Mouse (Mus musculus) CH12.LX (cell line): ENCODE measurements around the gene Inpp5d. TPM values are rescaled to one million over a fixed set of nuclear protein-coding genes. Genes with fewer than 3 reads are reported as not detected.

Experiments used
- DNase-seq: peaks from one replicate; pipeline ENCODE4 v3.0.0-alpha.2; 2013; ENCODE audit errors: extremely low read depth
- H3K27ac ChIP-seq: 2 replicates; pipeline ENCODE4 v1.5.1; 2012; ENCODE audit warnings: low read depth, mild to moderate bottlenecking, control low read depth, moderate library complexity; ENCODE audit not compliant: insufficient read depth
- H3K27me3 ChIP-seq: replicated peaks from 2 replicates; pipeline ENCODE3; 2012; ENCODE audit warnings: inconsistent platforms
- H3K36me3 ChIP-seq, 2 experiments: replicated peaks in 1 of 2; 2 replicates each; pipeline versions ENCODE3 to v1.6.1; 2012; ENCODE audit warnings: inconsistent platforms in 1 of 2, low read length in 1 of 2, mild to moderate bottlenecking in 1 of 2, mixed read lengths in 1 of 2, moderate library complexity in 1 of 2; ENCODE audit not compliant: control insufficient read depth in 1 of 2, insufficient read depth in 1 of 2
- H3K4me1 ChIP-seq, 2 experiments: 2 replicates each; pipeline ENCODE4 v1.6.1; 2012; ENCODE audit warnings: inconsistent platforms in 1 of 2, moderate library complexity in 1 of 2; ENCODE audit not compliant: insufficient read depth in 2 of 2, control insufficient read depth in 1 of 2
- H3K4me2 ChIP-seq: 2 replicates; pipeline ENCODE4 v1.6.1; 2012; ENCODE audit warnings: low read depth, mild to moderate bottlenecking, control low read depth; ENCODE audit not compliant: poor library complexity, insufficient read depth, severe bottlenecking
- H3K4me3 ChIP-seq, 3 experiments: fragments of 150-350 bp in 1 of 3; sonication (generic) in 1 of 3; replicated peaks in 1 of 3; 2 replicates each; pipeline versions ENCODE3 to v1.5.1; 2011 to 2012; ENCODE audit warnings: low read depth in 2 of 3, low read length in 2 of 3, mild to moderate bottlenecking in 2 of 3, moderate library complexity in 2 of 3, control low read depth in 1 of 3, improper control_type of control experiment in 1 of 3, inconsistent platforms in 1 of 3, mixed read lengths in 1 of 3; ENCODE audit not compliant: poor library complexity in 1 of 3
- H3K79me2 ChIP-seq: replicated peaks from 2 replicates; pipeline ENCODE4 v1.6.1; 2012; ENCODE audit warnings: mild to moderate bottlenecking, moderate library complexity; ENCODE audit not compliant: control insufficient read depth, poor library complexity, insufficient read depth, severe bottlenecking; ENCODE audit errors: extremely low read depth
- H3K9ac ChIP-seq: 2 replicates; pipeline ENCODE4 v1.6.1; 2012; ENCODE audit warnings: low read depth, mild to moderate bottlenecking, control low read depth, moderate library complexity; ENCODE audit not compliant: insufficient read depth
- H3K9me3 ChIP-seq: replicated peaks from 2 replicates; pipeline ENCODE3; 2012; ENCODE audit warnings: low read length, inconsistent platforms, mixed read lengths
- CTCF ChIP-seq, 2 experiments: IDR thresholded peaks in 1 of 2; conservative IDR thresholded peaks in 1 of 2; 2 replicates each; pipeline ENCODE4 v1.5.1; 2011 to 2012; ENCODE audit warnings: low read depth in 2 of 2, low read length in 2 of 2, improper control_type of control experiment in 1 of 2, inconsistent platforms in 1 of 2, mild to moderate bottlenecking in 1 of 2, moderate library complexity in 1 of 2
- E2F4 ChIP-seq: IDR thresholded peaks from 2 replicates; pipeline ENCODE4 v1.6.1; 2011; ENCODE audit warnings: low read depth, low read length, improper control_type of control experiment; ENCODE audit not compliant: insufficient replicate concordance
- ELF1 ChIP-seq: IDR thresholded peaks from 2 replicates; pipeline ENCODE4 v1.6.1; 2014; ENCODE audit warnings: low read depth, mild to moderate bottlenecking, inconsistent platforms, low read length, improper control_type of control experiment
- EP300 ChIP-seq: IDR thresholded peaks from 2 replicates; pipeline ENCODE4 v1.6.1; 2011; ENCODE audit warnings: low read length, improper control_type of control experiment
- JUND ChIP-seq: conservative IDR thresholded peaks from 2 replicates; pipeline ENCODE4 v1.6.1; 2011; ENCODE audit warnings: low read depth, low read length, improper control_type of control experiment
- KAT2A ChIP-seq: IDR thresholded peaks from 2 replicates; pipeline ENCODE4 v1.6.1; 2012; ENCODE audit warnings: low read length, improper control_type of control experiment, inconsistent platforms; ENCODE audit not compliant: insufficient replicate concordance
- MAX ChIP-seq: IDR thresholded peaks from 2 replicates; pipeline ENCODE4 v1.6.1; 2011; ENCODE audit warnings: low read length, improper control_type of control experiment
- MYC ChIP-seq: IDR thresholded peaks from 2 replicates; pipeline ENCODE4 v1.6.1; 2011; ENCODE audit warnings: low read depth, mild to moderate bottlenecking, improper control_type of control experiment, low read length
- POLR2A ChIP-seq: IDR thresholded peaks from 2 replicates; pipeline ENCODE4 v1.6.1; 2011; ENCODE audit warnings: low read depth, mild to moderate bottlenecking, improper control_type of control experiment, low read length
- POLR2AphosphoS2 ChIP-seq: IDR thresholded peaks from 2 replicates; pipeline ENCODE4 v1.6.1; 2011; ENCODE audit warnings: low read depth, low read length, improper control_type of control experiment
- RAD21 ChIP-seq: IDR thresholded peaks from 2 replicates; pipeline ENCODE4 v1.6.1; 2011; ENCODE audit warnings: low read depth, mild to moderate bottlenecking, low read length, improper control_type of control experiment, moderate library complexity
- RCOR1 ChIP-seq: conservative IDR thresholded peaks from 2 replicates; pipeline ENCODE4 v1.6.1; 2012; ENCODE audit warnings: low read depth, mild to moderate bottlenecking, inconsistent platforms, low read length, improper control_type of control experiment
- SIN3A ChIP-seq: IDR thresholded peaks from 2 replicates; pipeline ENCODE4 v1.6.1; 2012; ENCODE audit warnings: low read length, improper control_type of control experiment, inconsistent platforms
- SMC3 ChIP-seq: IDR thresholded peaks from 2 replicates; pipeline ENCODE4 v1.6.1; 2011; ENCODE audit warnings: low read depth, low read length, improper control_type of control experiment
- TBP ChIP-seq: conservative IDR thresholded peaks from 2 replicates; pipeline ENCODE4 v1.6.1; 2011; ENCODE audit warnings: low read depth, low read length, improper control_type of control experiment
- USF1 ChIP-seq: IDR thresholded peaks from 2 replicates; pipeline ENCODE4 v1.6.1; 2014; ENCODE audit warnings: low read depth, mild to moderate bottlenecking, inconsistent platforms, low read length, improper control_type of control experiment
- USF2 ChIP-seq: conservative IDR thresholded peaks from 2 replicates; pipeline ENCODE4 v1.6.1; 2011; ENCODE audit warnings: low read depth, low read length, improper control_type of control experiment
- ZKSCAN1 ChIP-seq: IDR thresholded peaks from 2 replicates; pipeline ENCODE4 v1.6.1; 2012; ENCODE audit warnings: low read depth, inconsistent platforms, low read length, improper control_type of control experiment, borderline replicate concordance
- ZMIZ1 ChIP-seq: IDR thresholded peaks from 2 replicates; pipeline ENCODE4 v1.6.1; 2012; ENCODE audit warnings: low read depth, mild to moderate bottlenecking, inconsistent platforms, low read length, improper control_type of control experiment
- ZNF384 ChIP-seq: IDR thresholded peaks from 2 replicates; pipeline ENCODE4 v1.6.1; 2012; ENCODE audit warnings: low read depth, low read length, improper control_type of control experiment, inconsistent platforms
- dilution Hi-C: fragments of 300-500 bp; cut with MboI; formaldehyde crosslinking; loops from 2 replicates; pipeline ENCODE4 v1.14.3; 2020; ENCODE audit warnings: low sequenced_read_pairs; ENCODE audit not compliant: extremely low pct_unique_long_range_greater_than_20kb, extremely low pct_ligation_motif_present
- in situ Hi-C: fragments of 300-500 bp; cut with MboI; formaldehyde crosslinking; loops from 3 replicates; pipeline ENCODE4 v1.14.3; 2019; ENCODE audit warnings: low sequenced_read_pairs, low pct_ligation_motif_present, low pct_unique_long_range_greater_than_20kb, mixed read lengths
- polyA plus RNA-seq: library from polyadenylated mRNA; unstranded; fragments of >175 nt; gene quantifications from 2 replicates; pipeline ENCODE4 v1.2.1, GENCODE M21; 2012; ENCODE audit warnings: low read depth; ENCODE audit not compliant: insufficient read length
- total RNA-seq, 2 experiments: library from RNA; depleted of rRNA; stranded (reverse); fragments of 300-350 nt in 1 of 2; fragments of >200 nt in 1 of 2; gene quantifications; 2 replicates each; pipeline ENCODE4 v1.2.3; 2012 to 2014

Inpp5d gene
- total and polyA plus RNA-seq, 3 experiments = 97.1 to 109 (median 106) TPM

- in situ Hi-C loops = no loop called here
- Histone ChIP-seq H3K9me3 (no peaks in the 10 kb centered on the region), H3K79me2 (no peaks in the 10 kb centered on the region), H3K9ac (no peak overlapping the region), H3K4me1 (peaks cover 0 to 8% of the 10 kb centered on the region in 2 experiments; a peak in 2 of 4 replicates), H3K36me3 (no peaks in the 10 kb centered on the region), H3K27me3 (peaks cover 2% of the 10 kb centered on the region), H3K27ac (no peak overlapping the region), H3K4me2 (no peak overlapping the region), H3K4me3 (no peak overlapping the region)
- dilution Hi-C loops = no loop called here
- peak; percentile 18 for DNase-seq
- TF ChIP-seq ZNF384 (no peak), ZKSCAN1 (no peak), USF2 (no peak), KAT2A (no peak), MAX (no peak), EP300 (no peak), CTCF (conservative IDR thresholded peaks at IDR 0.05 in 1 of 2, IDR thresholded peaks at IDR 0.05 in 1 of 2; ENCODE audit: low read depth in 2 of 2, low read length in 2 of 2) (peak in 1 of 2 experiments; percentile 33; a peak in 2 of 4 replicates), SMC3 (peak; percentile 13), POLR2A (no peak), E2F4 (no peak), RAD21 (peak; percentile 31), USF1 (no peak), ZMIZ1 (no peak)
These were observed 39.3 kb upstream of the Inpp5d start for GRCm38 (mm10) chr1:87580824-87581223.

GRCm38 (mm10) chr1:87589162-87589561, 30.9 kb upstream of the Inpp5d start:
- dilution Hi-C loops (no loop called here), in situ Hi-C loops (no loop called here)
- Histone ChIP-seq H3K4me2 (no peak overlapping the region), H3K79me2 (no peaks in the 10 kb centered on the region), H3K4me3 (no peak overlapping the region), H3K36me3 (no peaks in the 10 kb centered on the region), H3K9me3 (no peaks in the 10 kb centered on the region), H3K27me3 (no peaks in the 10 kb centered on the region), H3K4me1 (no peaks in the 10 kb centered on the region), H3K27ac (no peak overlapping the region), H3K9ac (no peak overlapping the region)
- TF ChIP-seq TBP (no peak), ZMIZ1 (no peak), USF2 (no peak), ZNF384 (no peak), POLR2AphosphoS2 (no peak), JUND (no peak), RAD21 (no peak), SIN3A (no peak), MYC (no peak), MAX (no peak), ELF1 (no peak), E2F4 (no peak), RCOR1 (no peak)
- DNase-seq = no peak
